Mouse (Mus musculus) C2C12 (cell line): ENCODE measurements around the gene Camta1. TPM values are rescaled to one million over a fixed set of nuclear protein-coding genes. Genes with fewer than 3 reads are reported as not detected.

ENCODE experiments used
- H3K27me3 ChIP-seq: one replicate; pipeline ENCODE4 v1.6.1; 2011; ENCODE audit not compliant: control insufficient read depth, insufficient read depth, insufficient read length
- H3K36me3 ChIP-seq: one replicate; pipeline ENCODE4 v1.6.1; 2011; ENCODE audit not compliant: control insufficient read depth, insufficient read depth
- H3K4me3 ChIP-seq: one replicate; pipeline ENCODE4 v1.5.1; 2011; ENCODE audit warnings: mild to moderate bottlenecking, control low read depth; ENCODE audit not compliant: poor library complexity, insufficient read depth, severe bottlenecking
- H3K79me2 ChIP-seq: one replicate; pipeline ENCODE4 v1.6.1; 2011; ENCODE audit not compliant: control insufficient read depth, insufficient read depth
- H3K79me3 ChIP-seq: one replicate; pipeline ENCODE4 v1.6.1; 2011; ENCODE audit warnings: low read depth, control low read depth
- H3ac ChIP-seq: one replicate; pipeline ENCODE3; 2011; ENCODE audit warnings: low read depth; ENCODE audit not compliant: control insufficient read depth, insufficient read length
- CEBPB ChIP-seq: IDR thresholded peaks from one replicate; pipeline ENCODE4 v1.6.1; 2011; ENCODE audit warnings: low read depth, mild to moderate bottlenecking, control low read depth, moderate library complexity
- CTCF ChIP-seq: IDR thresholded peaks from one replicate; pipeline ENCODE4 v1.5.1; 2011; ENCODE audit not compliant: control insufficient read depth, insufficient read depth, insufficient read length
- FOSL1 ChIP-seq: IDR thresholded peaks from one replicate; pipeline ENCODE4 v1.8.0; 2011; ENCODE audit warnings: mild to moderate bottlenecking, low read length; ENCODE audit not compliant: poor library complexity, insufficient read depth, severe bottlenecking
- MAX ChIP-seq: IDR thresholded peaks from one replicate; pipeline ENCODE4 v1.6.1; 2011; ENCODE audit warnings: mild to moderate bottlenecking, control low read depth
- MYOD1 ChIP-seq: IDR thresholded peaks from one replicate; pipeline ENCODE4 v1.6.1; 2011; ENCODE audit warnings: low read depth; ENCODE audit not compliant: control insufficient read depth, insufficient read length
- MYOG ChIP-seq: IDR thresholded peaks from one replicate; pipeline ENCODE4 v1.6.1; 2011; ENCODE audit not compliant: control insufficient read depth, insufficient read length; ENCODE audit errors: extremely low read depth
- USF1 ChIP-seq: IDR thresholded peaks from one replicate; pipeline ENCODE4 v1.6.1; 2011; ENCODE audit warnings: low read depth, mild to moderate bottlenecking, control low read depth, moderate library complexity
- polyA plus RNA-seq: library from polyadenylated mRNA; unstranded; fragments of >200 nt; fragmentation: generic; extraction: Trizol; gene quantifications from one replicate; pipeline ENCODE4 v1.2.1, GENCODE M21; 2012; ENCODE audit warnings: missing spikeins

Camta1 gene
- polyA plus RNA-seq, 1 experiment: 21.7 TPM

DNA sequence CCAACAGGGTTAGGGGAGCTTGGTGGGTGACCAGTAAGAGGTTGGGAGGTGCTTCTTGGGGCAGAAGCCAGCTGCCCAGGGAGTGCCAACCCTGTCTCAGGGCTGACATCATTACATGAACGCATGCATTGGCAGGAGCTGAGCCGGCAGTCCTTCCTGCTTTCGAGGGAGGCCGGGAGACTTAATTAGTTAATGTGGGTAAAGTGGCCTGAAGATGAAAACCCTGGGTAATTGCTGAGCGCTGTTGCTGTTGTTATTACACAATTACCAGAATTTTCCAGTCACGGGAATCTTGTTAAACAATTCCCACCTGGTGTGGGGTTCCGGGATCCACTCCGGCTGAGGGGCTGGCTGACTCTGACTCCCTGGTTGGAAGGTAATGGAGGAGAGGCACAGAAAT is 689.1 kb downstream of the Camta1 start:
- Histone ChIP-seq H3K4me3 (no peak overlapping the region), H3K79me2 (no peaks in the 10 kb centered on the region), H3K36me3 (no peaks in the 10 kb centered on the region), H3K27me3 (peaks cover 75% of the 10 kb centered on the region), H3ac (no peak overlapping the region), H3K79me3 (no peaks in the 10 kb centered on the region)
- TF ChIP-seq MYOG: no peak
- no peak for TF ChIP-seq FOSL1
- no peak for TF ChIP-seq USF1
- TF ChIP-seq CTCF: no peak
- no peak for TF ChIP-seq MYOD1
- TF ChIP-seq MAX: no peak
- TF ChIP-seq CEBPB: no peak

GRCm38 (mm10) chr4:151171117-151171516 is 690.6 kb downstream of the Camta1 start:
- H3K4me3 ChIP-seq: no peak overlapping the region
- no peaks in the 10 kb centered on the region for H3K79me3 ChIP-seq
- peaks cover 73% of the 10 kb centered on the region for H3K27me3 ChIP-seq
- no peaks in the 10 kb centered on the region for H3K36me3 ChIP-seq
- TF ChIP-seq USF1 (no peak), CTCF (no peak), MYOG (no peak), FOSL1 (no peak), MYOD1 (no peak), CEBPB (no peak), MAX (no peak)
- H3K79me2 ChIP-seq: no peaks in the 10 kb centered on the region
- H3ac ChIP-seq: no peak overlapping the region

DNA sequence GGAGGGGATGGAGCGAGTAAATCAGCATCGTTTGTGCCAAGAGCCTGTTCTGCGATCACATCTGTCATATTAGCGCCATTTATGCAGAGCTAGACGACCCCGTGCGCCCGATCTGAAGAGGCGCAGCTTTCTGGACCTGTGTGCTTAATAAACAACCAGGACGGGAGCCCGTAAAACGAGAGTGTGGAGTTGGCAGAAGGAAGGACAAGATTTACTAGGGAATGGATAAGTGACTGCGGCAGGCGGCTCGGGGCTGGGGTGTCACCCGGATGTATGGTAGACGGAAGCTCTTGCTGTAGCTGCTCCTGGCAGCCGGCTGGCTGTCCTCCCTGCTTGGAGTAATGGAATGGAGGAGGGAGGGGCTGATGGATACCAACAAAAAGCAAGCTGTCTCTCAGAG is 691.0 kb downstream of the Camta1 start:
- H3K79me3 ChIP-seq: no peaks in the 10 kb centered on the region
- peaks cover 76% of the 10 kb centered on the region for H3K27me3 ChIP-seq
- H3K36me3 ChIP-seq: no peaks in the 10 kb centered on the region
- H3K79me2 ChIP-seq: no peaks in the 10 kb centered on the region
- no peak overlapping the region for H3K4me3 ChIP-seq
- no peak overlapping the region for H3ac ChIP-seq
- TF ChIP-seq MYOG: no peak
- no peak for TF ChIP-seq CTCF
- TF ChIP-seq USF1: no peak
- TF ChIP-seq MAX: no peak
- no peak for TF ChIP-seq MYOD1
- TF ChIP-seq FOSL1: no peak
- no peak for TF ChIP-seq CEBPB

DNA sequence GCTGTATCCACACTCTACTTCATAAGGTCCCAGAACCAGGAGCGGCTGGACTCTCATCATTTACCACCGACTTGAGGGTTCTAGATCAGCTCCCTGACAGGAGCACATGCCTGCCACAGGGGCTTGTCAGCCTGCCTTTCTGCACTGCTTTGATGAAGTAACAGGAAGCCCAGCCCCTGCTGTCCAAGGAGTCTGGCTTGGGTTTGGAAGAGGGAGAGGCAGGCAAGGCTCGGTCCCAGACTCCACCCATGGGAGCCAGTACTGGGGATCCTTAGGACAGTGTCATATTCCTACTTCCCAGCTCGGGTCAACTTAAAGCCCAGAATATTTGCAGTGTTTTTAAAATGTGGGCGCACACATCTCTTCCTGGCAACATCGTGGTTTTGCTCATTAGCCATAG is 694.7 kb downstream of the Camta1 start:
- H3K27me3 ChIP-seq: peaks cover 89% of the 10 kb centered on the region
- TF ChIP-seq MYOG (no peak), CTCF (no peak), CEBPB (no peak), MYOD1 (no peak), FOSL1 (no peak), MAX (no peak), USF1 (no peak)
- H3ac ChIP-seq: no peak overlapping the region
- H3K79me3 ChIP-seq: no peaks in the 10 kb centered on the region
- no peak overlapping the region for H3K4me3 ChIP-seq
- H3K79me2 ChIP-seq: no peaks in the 10 kb centered on the region
- H3K36me3 ChIP-seq: no peaks in the 10 kb centered on the region

- H3K79me2 ChIP-seq: no peaks in the 10 kb centered on the region
- no peak overlapping the region for H3K4me3 ChIP-seq
- no peak for TF ChIP-seq MYOD1
- no peak for TF ChIP-seq USF1
- no peak for TF ChIP-seq FOSL1
- TF ChIP-seq CTCF: no peak
- TF ChIP-seq MAX: no peak
- no peak for TF ChIP-seq CEBPB
- TF ChIP-seq MYOG: no peak
- H3ac ChIP-seq: no peak overlapping the region
- H3K36me3 ChIP-seq: no peaks in the 10 kb centered on the region
- peaks cover 91% of the 10 kb centered on the region for H3K27me3 ChIP-seq
- no peaks in the 10 kb centered on the region for H3K79me3 ChIP-seq
These were observed 696.1 kb downstream of the Camta1 start for GRCm38 (mm10) chr4:151165539-151165938.

DNA sequence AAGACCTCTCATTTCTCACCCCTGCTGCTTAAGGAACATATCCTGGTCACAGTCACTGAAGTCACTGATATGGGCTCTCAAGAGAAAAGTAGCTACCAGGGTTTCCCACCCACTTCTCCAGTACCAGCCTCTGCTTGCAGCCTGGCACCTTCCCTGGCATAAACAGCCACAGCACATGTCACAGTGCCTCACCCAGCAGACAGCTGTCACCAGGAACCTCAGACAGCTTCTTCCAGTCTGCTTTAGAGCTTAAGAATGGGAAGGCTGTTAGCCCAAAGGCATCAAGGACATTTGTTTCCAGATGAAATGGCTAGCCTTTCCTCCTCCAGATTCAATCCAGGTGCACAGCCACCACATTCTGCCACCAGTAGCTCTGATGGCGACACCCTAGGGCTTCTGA is 697.4 kb downstream of the Camta1 start:
- Histone ChIP-seq H3K27me3 (peaks cover 91% of the 10 kb centered on the region), H3ac (no peak overlapping the region), H3K79me2 (no peaks in the 10 kb centered on the region), H3K79me3 (no peaks in the 10 kb centered on the region), H3K4me3 (no peak overlapping the region), H3K36me3 (no peaks in the 10 kb centered on the region)
- TF ChIP-seq FOSL1 (no peak), USF1 (no peak), MAX (no peak), MYOG (no peak), MYOD1 (no peak), CTCF (no peak), CEBPB (no peak)
